Mouse (Mus musculus): ENCODE data around the gene Lhfp.

- TF ChIP-seq POLR2A (IDR thresholded peaks at IDR 0.05; ENCODE audit: borderline replicate concordance, control insufficient read depth, low read depth, low read length) (no peak), CTCF (IDR thresholded peaks at IDR 0.05; ENCODE audit: control insufficient read depth, insufficient read depth, low read length) (no peak)
These were observed 124.7 kb downstream of the Lhfp start for GRCm38 (mm10) chr3:53166001-53166400.

All from bone marrow, adult 2 months (tissue).